Mouse (Mus musculus) limb, embryonic 13.5 days (tissue): ENCODE data around the gene Cep290. TPM values are rescaled to one million over a fixed set of nuclear protein-coding genes. Genes with fewer than 3 reads are reported as not detected.

ENCODE experiments used
- ATAC-seq: fragments of 200-750 bp; cut with Nextera tagmentation; 2 replicates; pipeline ENCODE4 v1.8.0; 2017; ENCODE audit warnings: low read depth, moderate number of reproducible peaks, moderate TSS enrichment; ENCODE audit not compliant: low FRiP score
- H3K27ac ChIP-seq: fragments of 300-500 bp; sonication (generic); 2 replicates; pipeline ENCODE4 v1.5.1; 2015; ENCODE audit warnings: inconsistent platforms, mild to moderate bottlenecking, moderate library complexity
- H3K27me3 ChIP-seq: fragments of 300-500 bp; sonication (generic); 2 replicates; pipeline ENCODE4 v1.6.1; 2015; ENCODE audit warnings: mild to moderate bottlenecking, inconsistent platforms
- H3K36me3 ChIP-seq: fragments of 300-500 bp; sonication (generic); 2 replicates; pipeline ENCODE4 v1.6.1; 2015; ENCODE audit warnings: inconsistent platforms, mild to moderate bottlenecking, moderate library complexity
- H3K4me1 ChIP-seq: fragments of 300-500 bp; sonication (generic); 2 replicates; pipeline ENCODE4 v1.6.1; 2015; ENCODE audit warnings: inconsistent platforms
- H3K4me2 ChIP-seq: fragments of 300-500 bp; sonication (generic); replicated peaks from 2 replicates; pipeline ENCODE4 v1.6.1; 2015; ENCODE audit warnings: inconsistent platforms, mild to moderate bottlenecking, moderate library complexity
- H3K4me3 ChIP-seq: fragments of 300-500 bp; sonication (generic); 2 replicates; pipeline ENCODE4 v1.5.1; 2015; ENCODE audit warnings: moderate library complexity, mild to moderate bottlenecking, inconsistent platforms
- H3K9ac ChIP-seq: fragments of 300-500 bp; sonication (generic); 2 replicates; pipeline ENCODE4 v1.6.1; 2015; ENCODE audit warnings: mild to moderate bottlenecking, inconsistent platforms
- H3K9me3 ChIP-seq: fragments of 300-500 bp; sonication (generic); 2 replicates; pipeline ENCODE4 v1.6.1; 2016; ENCODE audit warnings: inconsistent platforms
- WGBS: fragments of 180-500 bp; shearing (Covaris S2); methylation state at CpG from one replicate; pipeline ENCODE4 v1.1.7; 2015; 5-methylcytosine and 5-hydroxymethylcytosine counted together
- polyA plus RNA-seq: library from polyadenylated mRNA; unstranded; fragments of >200 nt; fragmentation: Nextera tagmentation; extraction: Ambion mirVana; gene quantifications from 2 replicates; pipeline ENCODE4 v1.2.1, GENCODE M21; 2015

Gene Cep290
- polyA plus RNA-seq, 1 experiment from 2014 or later = 5.6 TPM

- 87% methylated on average over 3 of the region's 3 CpGs for WGBS
These were observed 111.0 kb downstream of the Cep290 start for GRCm38 (mm10) chr10:100598339-100598738.

GRCm38 (mm10) chr10:100603511-100603910 is 116.2 kb downstream of the Cep290 start:
- H3K27me3 ChIP-seq = no peaks in the 10 kb centered on the region
- no peaks in the 10 kb centered on the region for H3K9me3 ChIP-seq
- no peaks in the 10 kb centered on the region for H3K4me1 ChIP-seq
- no peaks in the 10 kb centered on the region for H3K36me3 ChIP-seq
- H3K9ac ChIP-seq = no peak overlapping the region
- no peak overlapping the region for H3K4me2 ChIP-seq
- no peak overlapping the region for H3K4me3 ChIP-seq
- no peak overlapping the region for H3K27ac ChIP-seq
- no peak for ATAC-seq
- WGBS = 86% methylated on average over 9 of the region's 9 CpGs

More at GRCm38 (mm10) chr10:100598339-100598738, 111.0 kb downstream of the Cep290 start:
- no peaks in the 10 kb centered on the region for H3K27me3 ChIP-seq
- no peak overlapping the region for H3K4me2 ChIP-seq
- H3K36me3 ChIP-seq = no peaks in the 10 kb centered on the region
- H3K4me1 ChIP-seq = no peaks in the 10 kb centered on the region
- H3K9me3 ChIP-seq = no peaks in the 10 kb centered on the region
- no peak overlapping the region for H3K27ac ChIP-seq
- H3K4me3 ChIP-seq = no peak overlapping the region
- H3K9ac ChIP-seq = no peak overlapping the region
- ATAC-seq = no peak

- no peak overlapping the region for H3K4me2 ChIP-seq
- no peaks in the 10 kb centered on the region for H3K27me3 ChIP-seq
- no peaks in the 10 kb centered on the region for H3K36me3 ChIP-seq
- H3K4me1 ChIP-seq = no peaks in the 10 kb centered on the region
- 67% methylated on average over 2 of the region's 2 CpGs for WGBS
- no peak for ATAC-seq
- H3K4me3 ChIP-seq = no peak overlapping the region
- H3K27ac ChIP-seq = no peak overlapping the region
- H3K9ac ChIP-seq = no peak overlapping the region
- no peaks in the 10 kb centered on the region for H3K9me3 ChIP-seq
These were observed 116.9 kb downstream of the Cep290 start for GRCm38 (mm10) chr10:100604254-100604653.

GRCm38 (mm10) chr10:100617233-100617903 is 130.0 kb downstream of the Cep290 start:
- no peak for ATAC-seq
- no peak overlapping the region for H3K9ac ChIP-seq
- H3K4me3 ChIP-seq = no peak overlapping the region
- H3K9me3 ChIP-seq = no peaks in the 10 kb centered on the region
- WGBS = 70% methylated on average over 6 of the region's 6 CpGs
- no peak overlapping the region for H3K4me2 ChIP-seq
- H3K4me1 ChIP-seq = peaks cover 8% of the 10 kb centered on the region; the same call in 1 of the 2 replicates
- H3K27me3 ChIP-seq = no peaks in the 10 kb centered on the region
- H3K27ac ChIP-seq = no peak overlapping the region
- no peaks in the 10 kb centered on the region for H3K36me3 ChIP-seq

- Histone ChIP-seq H3K9me3 (no peaks in the 10 kb centered on the region), H3K4me2 (no peak overlapping the region), H3K27ac (no peak overlapping the region), H3K4me3 (no peak overlapping the region), H3K4me1 (peaks cover 8% of the 10 kb centered on the region; the same call in 1 of the 2 replicates), H3K36me3 (no peaks in the 10 kb centered on the region), H3K27me3 (no peaks in the 10 kb centered on the region), H3K9ac (no peak overlapping the region)
- WGBS = 81% methylated on average over 7 of the region's 7 CpGs
- ATAC-seq = no peak
These were observed 132.1 kb downstream of the Cep290 start for GRCm38 (mm10) chr10:100619474-100619873.

- Histone ChIP-seq H3K27me3 (no peaks in the 10 kb centered on the region), H3K4me1 (peaks cover 8% of the 10 kb centered on the region; the same call in 1 of the 2 replicates), H3K4me2 (no peak overlapping the region), H3K9me3 (no peaks in the 10 kb centered on the region), H3K27ac (no peak overlapping the region), H3K9ac (no peak overlapping the region), H3K36me3 (no peaks in the 10 kb centered on the region), H3K4me3 (no peak overlapping the region)
- WGBS = 93% methylated on average over 12 of the region's 12 CpGs
- ATAC-seq = no peak
These were observed 132.7 kb downstream of the Cep290 start for GRCm38 (mm10) chr10:100620040-100620439.

- Histone ChIP-seq H3K27me3 (no peaks in the 10 kb centered on the region), H3K9ac (no peak overlapping the region), H3K4me2 (no peak overlapping the region), H3K27ac (no peak overlapping the region), H3K4me1 (peaks cover 8% of the 10 kb centered on the region; the same call in 1 of the 2 replicates), H3K36me3 (no peaks in the 10 kb centered on the region), H3K9me3 (no peaks in the 10 kb centered on the region), H3K4me3 (no peak overlapping the region)
- 71% methylated on average over 3 of the region's 3 CpGs for WGBS
- no peak for ATAC-seq
These were observed 135.1 kb downstream of the Cep290 start for GRCm38 (mm10) chr10:100622494-100622893.

Other genes starting within 250 kb of the Cep290 start
- gene Gm4301, start 151.9 kb upstream of the Cep290 start, polyA plus RNA-seq = not detected in 2 replicates
- not detected in 2 replicates for gene Gm4302, start 146.7 kb upstream of the Cep290 start, polyA plus RNA-seq
- gene Gm4303, start 141.6 kb upstream of the Cep290 start, polyA plus RNA-seq = not detected in 2 replicates
- gene Gm4305, start 136.5 kb upstream of the Cep290 start, polyA plus RNA-seq = not detected in 2 replicates
- not detected in 2 replicates for gene Gm4307, start 126.2 kb upstream of the Cep290 start, polyA plus RNA-seq
- not detected in 2 replicates for gene Gm4312, start 105.0 kb upstream of the Cep290 start, polyA plus RNA-seq
- 21.4 and 22.9 TPM in 2 replicates for gene Tmtc3, start 208 bp upstream of the Cep290 start, polyA plus RNA-seq
- gene 4930430F08Rik, start 102.9 kb downstream of the Cep290 start, polyA plus RNA-seq = 7.9 and 9.0 TPM in 2 replicates
- not detected in 2 replicates for gene 1700017N19Rik, start 102.9 kb downstream of the Cep290 start, polyA plus RNA-seq